ENCODE assay signal across 25 mouse cellular contexts in genomic region chr6:29902256-29902655, GRCm38 (mm10). TPM values are rescaled to one million over a fixed set of nuclear protein-coding genes. Genes with fewer than 3 reads are reported as not detected.
"Had no signal": no experiment of that assay in that cellular context is flagged by ENCODE, and none has a peak within 500 bp of the region (broad histone marks: within the 10 kb centered on the region; RNA-seq: fewer than 3 reads in every experiment).

No protein-coding gene starts in this region.

- H3K9me3 ChIP-seq: kidney, embryonic 15.5 days; limb, embryonic 12.5 days; limb, embryonic 15.5 days; megakaryocyte, embryonic 14.5 days; midbrain, embryonic 10.5 days; midbrain, embryonic 13.5 days; neural tube, embryonic 13.5 days; stomach, embryonic 15.5 days had no signal

- H3K4me2 ChIP-seq: kidney, embryonic 15.5 days; limb, embryonic 12.5 days; limb, embryonic 15.5 days; liver, embryonic 11.5 days; lung, embryonic 14.5 days; midbrain, embryonic 13.5 days; neural tube, embryonic 13.5 days; stomach, embryonic 15.5 days had no signal

- H3K4me1 ChIP-seq: kidney, embryonic 15.5 days; limb, embryonic 15.5 days; midbrain, embryonic 10.5 days; midbrain, embryonic 13.5 days; stomach, embryonic 15.5 days had no signal

- H3K4me3 ChIP-seq: kidney, embryonic 15.5 days; left cerebral cortex, adult 2 months; limb, embryonic 12.5 days; limb, embryonic 15.5 days; megakaryocyte, embryonic 14.5 days; midbrain, embryonic 10.5 days; midbrain, embryonic 13.5 days; myocyte; neural tube, embryonic 13.5 days; stomach, embryonic 15.5 days had no signal

- ATAC-seq: liver, postnatal 0 days; lung, postnatal 0 days; midbrain, embryonic 13.5 days; midbrain, embryonic 16.5 days had no signal

- H3K27me3 ChIP-seq: kidney, embryonic 15.5 days; limb, embryonic 12.5 days; limb, embryonic 15.5 days; midbrain, embryonic 13.5 days; neural tube, embryonic 13.5 days; stomach, embryonic 15.5 days had no signal

- H3K9ac ChIP-seq: kidney, embryonic 15.5 days; limb, embryonic 12.5 days; limb, embryonic 15.5 days; liver, embryonic 14.5 days; liver, postnatal 0 days; lung, embryonic 14.5 days; midbrain, embryonic 13.5 days; neural tube, embryonic 13.5 days; stomach, embryonic 15.5 days had no signal

- H3K27ac ChIP-seq: kidney, embryonic 15.5 days; left cerebral cortex, adult 2 months; limb, embryonic 12.5 days; limb, embryonic 15.5 days; liver, embryonic 14.5 days; midbrain, embryonic 10.5 days; midbrain, embryonic 13.5 days; neural tube, embryonic 13.5 days; stomach, embryonic 15.5 days had no signal

- DNase-seq: kidney, postnatal 10 days; kidney, postnatal 36 days; layer of hippocampus, postnatal 36 days; left cerebral cortex, postnatal 4 days; liver, postnatal 0 days; lung, embryonic 14.5 days; retina, postnatal 1 day; right cerebral cortex, postnatal 25 days; spleen, adult 18-20 months; thymus, postnatal 25 days had no signal

RNA-seq across cellular contexts. Expression of gene Strip2, which starts 14.6 kb away (rescaled TPM):
- total RNA-seq: neutrophil, adult 5-6 weeks had no signal
